Mouse (Mus musculus) erythroblast, embryonic 14.5 days (primary cell): ENCODE results near the gene Mrpl16.

ENCODE experiments used
- GATA1 ChIP-seq: IDR thresholded peaks from 2 replicates; pipeline ENCODE4 v1.6.1; 2012; ENCODE audit warnings: low read length, inconsistent platforms, mixed read lengths
- TAL1 ChIP-seq: IDR thresholded peaks from 3 replicates; pipeline ENCODE4 v1.6.1; 2012; ENCODE audit warnings: low read length, inconsistent platforms, mixed read lengths

GRCm38 (mm10) chr19:11770205-11770892 lies at the start of gene Mrpl16:
- TF ChIP-seq TAL1: no peak
- no peak for TF ChIP-seq GATA1
